Mouse (Mus musculus): ENCODE measurements at regions not wholly inside any gene's neighbourhood (a gene's known extent, or its start where the extent isn't known, plus 50 kb on each side); places are given as distances from the start of the nearest gene placed in this dataset.

GRCm38 (mm10) chr1:121177908-121178311 lies 154.5 kb downstream of the Insig2 start:
- Histone ChIP-seq H3K36me3 (ENCODE audit: insufficient read depth) (no peaks in the 10 kb centered on the region), H3K4me3 (ENCODE audit: low read depth, low read length) (no peak overlapping the region), H3K9ac (no peak overlapping the region), H3K27ac (ENCODE audit: low read depth, low read length) (no peak overlapping the region), H3K4me2 (ENCODE audit: low read depth) (no peak overlapping the region), H3K27me3 (ENCODE audit: insufficient read depth, low read length) (peaks cover 73% of the 10 kb centered on the region), H3K9me3 (ENCODE audit: low read length) (no peaks in the 10 kb centered on the region), H3K4me1 (ENCODE audit: insufficient read depth) (no peaks in the 10 kb centered on the region)
- WGBS: 2% methylated on average over 31 of the region's 31 CpGs
- ATAC-seq (0 out of 2 replicates have a peak, but pooled peaks have one; percentile 12), DNase-seq (peak; percentile 37)
- no peak for TF ChIP-seq CTCF (IDR thresholded peaks at IDR 0.05; ENCODE audit: low read depth)

DNA sequence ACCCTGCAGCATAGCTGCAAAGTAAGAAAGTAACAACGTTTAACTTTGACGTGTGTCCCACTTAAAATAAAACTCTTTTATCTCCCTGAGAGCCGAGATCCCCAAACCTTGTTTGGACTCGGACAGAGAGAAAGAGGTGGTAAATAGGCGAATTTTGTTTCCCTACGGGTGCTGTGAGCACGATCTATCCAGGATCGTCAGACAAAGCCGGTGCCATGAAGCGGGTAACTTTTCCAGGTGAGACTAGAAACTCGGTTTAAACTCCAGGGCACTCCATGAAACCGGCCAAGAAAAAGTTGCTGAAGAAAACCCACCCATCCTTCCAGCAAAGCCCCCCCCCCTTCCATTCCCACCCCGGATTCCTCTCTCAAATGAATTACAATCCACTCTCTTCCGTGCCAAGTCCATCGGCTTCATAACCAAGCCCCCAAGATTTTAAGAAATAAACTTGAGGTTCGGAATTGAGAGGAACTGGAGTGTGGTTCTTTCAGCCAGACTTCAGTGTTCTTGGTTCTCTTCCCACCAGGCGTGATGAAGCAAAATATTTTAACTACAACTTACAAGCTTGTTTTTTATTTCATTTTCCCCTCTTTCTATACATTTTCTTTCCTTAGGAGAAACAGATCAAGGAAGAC lies 153.7 kb downstream of the Insig2 start:
- no peak overlapping the region for H3K4me3 ChIP-seq (ENCODE audit: low read depth, low read length)
- H3K9ac ChIP-seq: no peak overlapping the region
- WGBS: 1% methylated on average over 17 of the region's 17 CpGs
- no peak for TF ChIP-seq CTCF (IDR thresholded peaks at IDR 0.05; ENCODE audit: low read depth)
- no peaks in the 10 kb centered on the region for H3K4me1 ChIP-seq (ENCODE audit: insufficient read depth)
- H3K27ac ChIP-seq (ENCODE audit: low read depth, low read length): no peak overlapping the region
- no peak for ATAC-seq
- no peak overlapping the region for H3K4me2 ChIP-seq (ENCODE audit: low read depth)
- no peaks in the 10 kb centered on the region for H3K9me3 ChIP-seq (ENCODE audit: low read length)
- H3K36me3 ChIP-seq (ENCODE audit: insufficient read depth): no peaks in the 10 kb centered on the region
- peaks cover 73% of the 10 kb centered on the region for H3K27me3 ChIP-seq (ENCODE audit: insufficient read depth, low read length)
- DNase-seq: peak; percentile 35

DNA sequence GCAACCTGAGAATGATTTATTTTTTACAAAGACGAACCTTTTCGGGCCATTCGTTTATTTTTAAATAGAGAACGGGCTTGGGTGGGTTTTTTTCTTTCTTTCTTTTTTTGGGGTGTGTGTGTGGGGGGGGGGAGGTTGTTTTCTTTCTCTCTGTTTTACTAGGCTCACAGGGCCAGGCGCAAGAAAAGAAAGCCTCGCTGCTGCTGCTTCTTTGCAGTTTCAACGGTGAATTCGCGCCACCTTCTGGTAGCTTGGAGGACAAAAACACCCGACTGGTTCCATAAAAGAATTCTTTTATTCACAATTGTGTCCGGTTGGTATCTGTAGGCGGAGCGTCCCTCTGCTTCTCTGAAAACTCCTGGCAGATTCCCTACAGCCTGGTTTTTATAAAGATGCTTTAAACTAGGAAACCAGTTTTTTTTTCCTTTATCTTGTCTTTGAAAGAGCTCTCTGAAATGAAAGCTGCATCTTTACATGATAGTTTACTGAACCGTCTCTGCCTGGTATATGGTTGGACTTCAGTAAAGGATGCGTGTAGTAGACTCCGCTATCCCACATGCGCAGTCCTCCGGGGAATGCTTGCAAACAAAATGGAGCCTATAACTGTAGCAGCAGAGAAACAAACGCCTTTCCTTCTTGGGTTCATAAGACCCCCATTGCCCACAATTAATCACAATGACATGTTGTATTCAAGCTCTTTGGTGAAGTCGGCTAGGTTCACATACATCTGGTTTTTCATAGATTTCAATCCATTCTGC lies 151.9 kb downstream of the Insig2 start:
- peak; percentile 83 for TF ChIP-seq CTCF (IDR thresholded peaks at IDR 0.05; ENCODE audit: low read depth)
- WGBS: 19% methylated on average over 20 of the region's 20 CpGs
- peak; percentile 85 for ATAC-seq
- Histone ChIP-seq H3K9ac (no peak overlapping the region), H3K4me1 (ENCODE audit: insufficient read depth) (no peaks in the 10 kb centered on the region), H3K36me3 (ENCODE audit: insufficient read depth) (no peaks in the 10 kb centered on the region), H3K4me2 (ENCODE audit: low read depth) (no peak overlapping the region), H3K4me3 (ENCODE audit: low read depth, low read length) (no peak overlapping the region), H3K27me3 (ENCODE audit: insufficient read depth, low read length) (peaks cover 59% of the 10 kb centered on the region), H3K27ac (ENCODE audit: low read depth, low read length) (no peak overlapping the region), H3K9me3 (ENCODE audit: low read length) (no peaks in the 10 kb centered on the region)
- peak; percentile 93 for DNase-seq

- Histone ChIP-seq H3K4me2 (ENCODE audit: low read depth) (no peak overlapping the region), H3K4me1 (ENCODE audit: insufficient read depth) (no peaks in the 10 kb centered on the region), H3K27me3 (ENCODE audit: insufficient read depth, low read length) (peaks cover 3% of the 10 kb centered on the region; the same call in 1 of the 2 replicates), H3K4me3 (ENCODE audit: low read depth, low read length) (no peak overlapping the region), H3K36me3 (ENCODE audit: insufficient read depth) (no peaks in the 10 kb centered on the region), H3K9me3 (ENCODE audit: low read length) (no peaks in the 10 kb centered on the region), H3K27ac (ENCODE audit: low read depth, low read length) (no peak overlapping the region), H3K9ac (no peak overlapping the region)
- 55% methylated on average over 2 of the region's 2 CpGs for WGBS
- peak; percentile 4; the same call in 1 of the 2 replicates for TF ChIP-seq CTCF (IDR thresholded peaks at IDR 0.05; ENCODE audit: low read depth)
- no peak for ATAC-seq
- no peak for DNase-seq
Measured at GRCm38 (mm10) chr1:121188895-121189294, 143.5 kb downstream of the Insig2 start.

DNA sequence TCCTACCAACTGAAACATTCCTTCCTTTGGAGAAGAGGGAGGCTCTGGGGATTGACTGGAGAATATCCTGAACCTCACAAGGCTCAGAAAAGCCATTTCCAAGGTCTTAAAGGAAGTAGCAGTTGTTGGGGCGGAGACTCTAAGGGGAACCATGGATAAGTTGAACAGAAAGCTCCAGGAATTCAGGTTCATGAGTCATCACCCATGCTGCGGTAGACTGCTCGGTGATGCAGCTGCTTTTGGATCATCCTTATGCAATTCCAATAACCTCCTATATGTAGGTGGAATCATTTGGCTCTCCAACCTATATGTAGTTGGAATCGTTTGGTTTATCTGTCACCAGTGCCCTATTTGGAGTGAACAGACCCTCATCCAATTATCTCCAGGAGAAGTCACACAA lies 137.6 kb downstream of the Insig2 start:
- Histone ChIP-seq H3K27me3 (ENCODE audit: insufficient read depth, low read length) (no peaks in the 10 kb centered on the region), H3K9me3 (ENCODE audit: low read length) (no peaks in the 10 kb centered on the region), H3K27ac (ENCODE audit: low read depth, low read length) (no peak overlapping the region), H3K4me2 (ENCODE audit: low read depth) (no peak overlapping the region), H3K4me1 (ENCODE audit: insufficient read depth) (no peaks in the 10 kb centered on the region), H3K4me3 (ENCODE audit: low read depth, low read length) (no peak overlapping the region), H3K9ac (no peak overlapping the region), H3K36me3 (ENCODE audit: insufficient read depth) (no peaks in the 10 kb centered on the region)
- DNase-seq: no peak
- no peak for ATAC-seq
- 93% methylated on average over 4 of the region's 4 CpGs for WGBS
- no peak for TF ChIP-seq CTCF (IDR thresholded peaks at IDR 0.05; ENCODE audit: low read depth)

DNA sequence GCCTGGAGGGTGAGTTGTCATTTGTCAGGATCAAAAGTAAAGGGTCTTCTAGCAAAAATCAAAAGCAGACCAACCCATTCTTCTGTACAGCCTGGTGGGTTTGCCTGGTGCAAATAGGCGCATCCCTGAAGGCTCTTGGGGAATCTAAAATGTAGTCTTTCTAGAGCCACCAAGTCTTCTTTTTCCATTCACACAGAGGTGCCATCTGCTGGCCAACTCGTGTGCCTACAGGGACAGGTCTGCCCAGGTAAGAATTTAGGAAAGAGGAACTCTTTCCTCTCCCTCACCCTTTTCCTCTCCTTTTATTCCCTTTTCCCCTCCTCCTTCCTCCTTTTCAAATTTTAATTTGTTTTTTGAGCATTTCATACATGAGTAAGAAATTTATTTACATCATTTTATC lies 116.5 kb downstream of the Insig2 start:
- Histone ChIP-seq H3K9me3 (ENCODE audit: low read length) (no peaks in the 10 kb centered on the region), H3K27me3 (ENCODE audit: insufficient read depth, low read length) (no peaks in the 10 kb centered on the region), H3K4me1 (ENCODE audit: insufficient read depth) (no peaks in the 10 kb centered on the region), H3K4me3 (ENCODE audit: low read depth, low read length) (no peak overlapping the region), H3K9ac (no peak overlapping the region), H3K36me3 (ENCODE audit: insufficient read depth) (no peaks in the 10 kb centered on the region), H3K4me2 (ENCODE audit: low read depth) (no peak overlapping the region), H3K27ac (ENCODE audit: low read depth, low read length) (no peak overlapping the region)
- TF ChIP-seq CTCF (IDR thresholded peaks at IDR 0.05; ENCODE audit: low read depth): peak; percentile 59
- ATAC-seq (no peak), DNase-seq (peak; percentile 24)
- 17% methylated on average over 2 of the region's 2 CpGs for WGBS

DNA sequence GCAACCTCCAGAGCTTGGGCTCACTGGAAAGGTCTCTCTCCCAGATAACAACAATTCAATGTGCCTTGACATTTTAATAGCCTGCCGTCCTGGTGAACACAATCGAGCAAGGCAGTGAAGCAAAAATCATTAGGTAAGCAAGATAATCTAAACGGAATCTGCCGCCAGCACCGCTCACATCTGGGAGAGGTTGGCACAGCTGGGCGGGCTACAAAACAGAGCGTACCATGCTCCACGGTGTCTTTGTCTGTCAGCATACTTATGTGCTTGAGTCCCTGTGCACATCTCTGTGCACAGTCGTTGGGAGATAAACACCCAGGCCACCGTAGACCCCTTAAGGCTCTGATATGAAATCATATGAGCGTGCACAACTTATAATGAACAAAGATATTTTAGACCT lies 108.1 kb downstream of the Insig2 start:
- DNase-seq (no peak), ATAC-seq (0 out of 2 replicates have a peak, but pooled peaks have one; percentile 14)
- Histone ChIP-seq H3K36me3 (ENCODE audit: insufficient read depth) (no peaks in the 10 kb centered on the region), H3K4me2 (ENCODE audit: low read depth) (no peak overlapping the region), H3K4me3 (ENCODE audit: low read depth, low read length) (no peak overlapping the region), H3K27ac (ENCODE audit: low read depth, low read length) (no peak overlapping the region), H3K4me1 (ENCODE audit: insufficient read depth) (no peaks in the 10 kb centered on the region), H3K9ac (no peak overlapping the region), H3K27me3 (ENCODE audit: insufficient read depth, low read length) (no peaks in the 10 kb centered on the region), H3K9me3 (ENCODE audit: low read length) (no peaks in the 10 kb centered on the region)
- 78% methylated on average over 11 of the region's 11 CpGs for WGBS
- no peak for TF ChIP-seq CTCF (IDR thresholded peaks at IDR 0.05; ENCODE audit: low read depth)
